Mouse (Mus musculus) brown adipose tissue, adult 24 weeks (tissue): Measurements from ENCODE around the gene Sertad1. TPM values are rescaled to one million over a fixed set of nuclear protein-coding genes. Genes with fewer than 3 reads are reported as not detected.

Experiments
- H3K27ac ChIP-seq: fragments of 200-500 bp; replicated peaks from 2 replicates; pipeline ENCODE4 v1.5.1; 2012; ENCODE audit warnings: low read depth, mild to moderate bottlenecking, low read length
- H3K4me1 ChIP-seq: fragments of 200-500 bp; 2 replicates; pipeline ENCODE4 v1.6.1; 2012; ENCODE audit warnings: low read length, mixed read lengths; ENCODE audit not compliant: control insufficient read depth, insufficient read depth, insufficient read length
- H3K4me3 ChIP-seq: fragments of 200-500 bp; 2 replicates; pipeline ENCODE4 v1.5.1; 2012; ENCODE audit warnings: low read depth, mild to moderate bottlenecking, low read length, moderate library complexity; ENCODE audit not compliant: insufficient read depth
- polyA plus RNA-seq: library from polyadenylated mRNA; stranded (reverse); fragments of >200 nt; gene quantifications from 2 replicates; pipeline ENCODE4 v1.2.4, GENCODE M21; 2012; ENCODE audit not compliant: missing spikeins, insufficient read depth, insufficient read length

Sertad1 gene
- polyA plus RNA-seq, 1 experiment: 10.1 TPM

- no peak overlapping the region for H3K4me3 ChIP-seq
- H3K4me1 ChIP-seq: no peaks in the 10 kb centered on the region
- H3K27ac ChIP-seq: no peak overlapping the region
These were observed 48.7 kb downstream of the Sertad1 start for GRCm38 (mm10) chr7:27535386-27535785.

DNA sequence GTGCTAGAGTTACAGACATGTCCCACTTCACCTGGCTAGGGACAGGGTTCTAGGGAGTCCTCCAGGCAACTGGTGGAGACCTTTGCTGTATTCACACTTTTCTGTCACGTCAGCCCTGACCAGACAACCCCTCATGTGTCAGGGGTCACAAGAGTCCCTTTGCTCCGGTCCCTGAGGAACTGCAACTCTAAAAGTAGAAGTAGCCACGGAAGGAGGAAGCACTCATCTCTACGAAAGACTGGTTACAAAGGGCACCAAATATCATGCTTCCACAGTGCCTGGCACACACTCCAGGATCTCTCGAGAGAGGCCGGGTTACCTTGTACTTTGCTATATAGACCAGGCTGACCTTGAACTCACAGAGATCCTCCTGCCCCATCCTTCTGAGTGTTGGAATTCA is 49.9 kb downstream of the Sertad1 start:
- Histone ChIP-seq H3K4me3 (no peak overlapping the region), H3K4me1 (no peaks in the 10 kb centered on the region), H3K27ac (no peak overlapping the region)

DNA sequence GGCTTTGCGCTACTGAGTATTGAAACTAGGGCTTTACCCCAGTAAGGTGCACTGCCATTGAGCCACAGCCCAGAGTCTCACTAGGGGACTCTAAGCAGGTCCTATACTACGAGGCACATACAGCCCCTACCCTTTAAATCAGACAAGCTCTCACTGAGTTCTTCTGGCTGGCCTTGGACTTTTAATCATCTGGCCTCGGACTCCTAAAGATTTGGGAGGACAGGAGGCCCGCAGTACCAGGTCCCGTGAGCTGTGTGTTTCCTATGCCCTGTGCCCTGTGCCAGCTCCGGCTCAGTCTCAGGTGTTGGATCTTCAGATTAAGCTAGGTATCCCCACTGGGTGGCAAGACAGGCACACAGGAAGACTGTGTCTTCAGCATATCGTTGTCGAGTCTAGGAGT is 51.3 kb downstream of the Sertad1 start:
- no peaks in the 10 kb centered on the region; the same call in 1 of the 2 replicates for H3K4me1 ChIP-seq
- no peak overlapping the region for H3K4me3 ChIP-seq

GRCm38 (mm10) chr7:27538797-27539196 is 52.1 kb downstream of the Sertad1 start:
- Histone ChIP-seq H3K4me3 (no peak overlapping the region), H3K27ac (no peak overlapping the region), H3K4me1 (no peaks in the 10 kb centered on the region; the same call in 1 of the 2 replicates)

More for the DNA sequence above, 51.3 kb downstream of the Sertad1 start:
- no peak overlapping the region for H3K27ac ChIP-seq

Other genes starting within 250 kb of the Sertad1 start
- 2.6 and 2.7 TPM in 2 replicates for gene Numbl, start 228.5 kb upstream of the Sertad1 start, polyA plus RNA-seq
- gene Ltbp4, start 149.2 kb upstream of the Sertad1 start, polyA plus RNA-seq: 22.8 and 25.9 TPM in 2 replicates
- 11.6 TPM in 2 replicates for gene Shkbp1, start 130.9 kb upstream of the Sertad1 start, polyA plus RNA-seq
- 3.5 TPM in 1 of 2 replicates, not detected in the other for gene Gm20479, start 129.5 kb upstream of the Sertad1 start, polyA plus RNA-seq
- 0.20 TPM in 1 of 2 replicates, not detected in the other for gene Sptbn4, start 39.2 kb upstream of the Sertad1 start, polyA plus RNA-seq
- gene Blvrb, start 38.9 kb upstream of the Sertad1 start, polyA plus RNA-seq: 80.2 and 109 TPM in 2 replicates
- 4.2 and 8.3 TPM in 2 replicates for gene Sertad3, start 13.1 kb upstream of the Sertad1 start, polyA plus RNA-seq
- gene Prx, start 12.4 kb downstream of the Sertad1 start, polyA plus RNA-seq: 0.32 and 0.50 TPM in 2 replicates
- gene Hipk4, start 36.4 kb downstream of the Sertad1 start, polyA plus RNA-seq: not detected in 2 replicates
- 23.5 and 27.8 TPM in 2 replicates for gene Pld3, start 66.3 kb downstream of the Sertad1 start, polyA plus RNA-seq
- gene 2310022A10Rik, start 66.3 kb downstream of the Sertad1 start, polyA plus RNA-seq: 5.8 and 12.3 TPM in 2 replicates
- gene Akt2, start 104.6 kb downstream of the Sertad1 start, polyA plus RNA-seq: 294 and 321 TPM in 2 replicates
- gene Ttc9b, start 167.0 kb downstream of the Sertad1 start, polyA plus RNA-seq: not detected in 2 replicates
- gene Map3k10, start 187.7 kb downstream of the Sertad1 start, polyA plus RNA-seq: 13.0 and 13.2 TPM in 2 replicates
- 1.3 and 3.1 TPM in 2 replicates for gene Zfp607b, start 202.4 kb downstream of the Sertad1 start, polyA plus RNA-seq
- gene Zfp60, start 244.5 kb downstream of the Sertad1 start, polyA plus RNA-seq: 4.9 and 5.1 TPM in 2 replicates